19 mouse cellular contexts compared by ENCODE assay signal in the genomic region with DNA sequence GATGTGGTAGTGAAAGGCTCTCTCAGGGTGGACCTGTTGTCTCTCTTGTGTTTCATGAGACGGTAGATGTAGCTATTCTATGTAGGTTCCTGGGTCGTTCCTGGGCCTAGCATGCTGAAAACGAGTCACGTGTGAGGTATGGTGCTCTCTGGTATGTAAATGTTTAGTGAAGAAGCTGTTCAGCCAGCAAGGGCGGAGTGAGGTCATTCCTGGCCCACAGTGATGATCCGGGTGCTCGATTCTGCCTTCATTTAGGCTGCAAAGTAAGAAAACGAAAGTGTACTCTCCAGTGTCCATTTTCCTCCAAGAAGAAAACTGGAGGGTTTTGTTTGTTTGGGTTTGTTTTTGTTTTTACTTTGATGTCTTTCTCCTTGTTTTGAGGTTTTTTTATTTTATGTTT. TPM values are rescaled to one million over a fixed set of nuclear protein-coding genes. Genes with fewer than 3 reads are reported as not detected.
"Had no signal": no experiment of that assay in that cellular context is flagged by ENCODE, and none has a peak within 500 bp of the region (broad histone marks: within the 10 kb centered on the region; RNA-seq: fewer than 3 reads in every experiment).

No protein-coding gene starts in this region.

- DNase-seq: kidney, adult 8-10 months; kidney, postnatal 10 days; kidney, postnatal 36 days; layer of hippocampus, postnatal 36 days; liver, embryonic 13.5 days; lung, embryonic 14.5 days; midbrain, embryonic 14.5 days; thymus, adult 2 months; thymus, postnatal 14 days; thymus, postnatal 4 days had no signal

RNA-seq across cellular contexts. Expression of a gene that starts 7.9 kb away (rescaled TPM):
- total RNA-seq: liver, adult 2 months; megakaryocyte progenitor cell, adult 5-6 weeks; megakaryocyte-erythroid progenitor cell, adult 5-6 weeks had no signal

RNA-seq across cellular contexts. Expression of a gene that starts 21.6 kb away (rescaled TPM):
- total RNA-seq: layer of hippocampus, adult 8-10 months; layer of hippocampus, postnatal 10 days; layer of hippocampus, postnatal 36 days; left cerebral cortex, adult 2 months; left cerebral cortex, postnatal 10 days; left cerebral cortex, postnatal 36 days; liver, adult 2 months; megakaryocyte progenitor cell, adult 5-6 weeks; megakaryocyte-erythroid progenitor cell, adult 5-6 weeks; midbrain, postnatal 0 days had no signal

RNA-seq across cellular contexts. Expression of a gene that starts 51.2 kb away (rescaled TPM):
- total RNA-seq: left cerebral cortex, adult 2 months; left cerebral cortex, postnatal 36 days; liver, adult 2 months; megakaryocyte progenitor cell, adult 5-6 weeks; megakaryocyte-erythroid progenitor cell, adult 5-6 weeks; midbrain, postnatal 0 days had no signal
